Mouse (Mus musculus) megakaryocyte, embryonic 14.5 days (primary cell): Measurements from ENCODE around the gene Masp2.

Source experiments
- FLI1 ChIP-seq: IDR thresholded peaks from 2 replicates; pipeline ENCODE4 v1.6.1; 2012; ENCODE audit warnings: low read length, inconsistent platforms, mixed read lengths
- GATA1 ChIP-seq: IDR thresholded peaks from 3 replicates; pipeline ENCODE4 v1.6.1; 2012; ENCODE audit warnings: mixed read lengths, low read length, inconsistent platforms, borderline replicate concordance

DNA sequence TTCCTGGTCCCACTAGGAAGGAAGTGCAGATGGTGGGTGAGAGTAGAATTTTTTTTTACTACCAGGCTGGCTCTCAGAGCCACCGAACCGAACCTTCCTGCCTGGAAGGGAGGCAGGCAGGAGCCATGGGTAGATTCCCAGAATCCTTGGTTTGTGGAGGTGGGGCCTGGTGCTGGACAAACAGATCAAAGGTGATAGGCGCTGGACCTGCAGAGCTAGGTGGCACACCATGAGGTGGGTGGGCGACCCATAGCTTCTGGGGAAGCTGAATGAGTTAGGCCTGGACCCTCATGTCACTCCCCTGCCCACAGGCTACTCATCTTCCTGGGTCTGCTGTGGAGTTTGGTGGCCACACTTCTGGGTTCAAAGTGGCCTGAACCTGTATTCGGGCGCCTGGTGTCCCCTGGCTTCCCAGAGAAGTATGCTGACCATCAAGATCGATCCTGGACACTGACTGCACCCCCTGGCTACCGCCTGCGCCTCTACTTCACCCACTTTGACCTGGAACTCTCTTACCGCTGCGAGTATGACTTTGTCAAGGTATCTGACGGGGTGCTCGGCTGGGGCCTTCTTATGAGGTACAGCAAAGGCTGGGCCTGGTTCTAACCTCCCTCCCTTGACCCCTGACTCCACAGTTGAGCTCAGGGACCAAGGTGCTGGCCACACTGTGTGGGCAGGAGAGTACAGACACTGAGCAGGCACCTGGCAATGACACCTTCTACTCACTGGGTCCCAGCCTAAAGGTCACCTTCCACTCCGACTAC lies at the start of gene Masp2:
- TF ChIP-seq GATA1 (no peak), FLI1 (no peak)
